Mouse (Mus musculus): ENCODE results near the gene Cntnap2. TPM values are rescaled to one million over a fixed set of nuclear protein-coding genes. Genes with fewer than 3 reads are reported as not detected.
A peak's percentile ranks its signal among the peaks of the same experiment; 100 is the strongest.

Gene Cntnap2
- total and polyA plus RNA-seq, 2 experiments from 2014 or later: 39.8 to 76.6 TPM

GRCm38 (mm10) chr6:47329212-47329611 is 2270.1 kb downstream of the Cntnap2 start:
- WGBS: 63% methylated on average over 4 of the region's 4 CpGs
- ATAC-seq: no peak

GRCm38 (mm10) chr6:47333016-47333415 is 2273.9 kb downstream of the Cntnap2 start:
- Histone ChIP-seq H3K27ac (no peak overlapping the region), H3K36me3 (ENCODE audit: insufficient read depth, low read length) (no peaks in the 10 kb centered on the region), H3K9me3 (ENCODE audit: low read length) (no peaks in the 10 kb centered on the region), H3K27me3 (ENCODE audit: insufficient read depth, low read length) (no peaks in the 10 kb centered on the region), H3K4me1 (ENCODE audit: insufficient read depth, low read length) (no peaks in the 10 kb centered on the region), H3K4me3 (ENCODE audit: low read length) (no peak overlapping the region), H3K9ac (replicated peaks; ENCODE audit: low read length) (no peak overlapping the region), H3K4me2 (ENCODE audit: low read depth, low read length) (no peak overlapping the region)
- no peak for TF ChIP-seq CTCF (IDR thresholded peaks at IDR 0.05; ENCODE audit: low read depth)
- peak; percentile 25 for DNase-seq (ENCODE audit: low spot score)
- 42% methylated on average over 4 of the region's 4 CpGs for WGBS
- peak; percentile 29; the same call in 1 of the 2 replicates for ATAC-seq

More at GRCm38 (mm10) chr6:47329212-47329611, 2270.1 kb downstream of the Cntnap2 start:
- no peak for DNase-seq (ENCODE audit: low spot score)
- H3K9ac ChIP-seq (replicated peaks; ENCODE audit: low read length): no peak overlapping the region
- no peak overlapping the region for H3K4me2 ChIP-seq (ENCODE audit: low read depth, low read length)
- TF ChIP-seq CTCF (IDR thresholded peaks at IDR 0.05; ENCODE audit: low read depth): no peak
- no peak overlapping the region for H3K4me3 ChIP-seq (ENCODE audit: low read length)
- H3K27ac ChIP-seq: no peak overlapping the region
- no peaks in the 10 kb centered on the region for H3K36me3 ChIP-seq (ENCODE audit: insufficient read depth, low read length)
- no peaks in the 10 kb centered on the region for H3K27me3 ChIP-seq (ENCODE audit: insufficient read depth, low read length)
- H3K4me1 ChIP-seq (ENCODE audit: insufficient read depth, low read length): no peaks in the 10 kb centered on the region
- H3K9me3 ChIP-seq (ENCODE audit: low read length): no peaks in the 10 kb centered on the region

GRCm38 (mm10) chr6:47334377-47334776 is 2275.2 kb downstream of the Cntnap2 start:
- ATAC-seq: no peak
- H3K9ac ChIP-seq (replicated peaks; ENCODE audit: low read length): no peak overlapping the region
- H3K27me3 ChIP-seq (ENCODE audit: insufficient read depth, low read length): no peaks in the 10 kb centered on the region
- H3K27ac ChIP-seq: no peak overlapping the region
- WGBS: 93% methylated on average over 2 of the region's 2 CpGs
- no peak for DNase-seq (ENCODE audit: low spot score)
- no peak overlapping the region for H3K4me3 ChIP-seq (ENCODE audit: low read length)
- no peak overlapping the region for H3K4me2 ChIP-seq (ENCODE audit: low read depth, low read length)
- H3K4me1 ChIP-seq (ENCODE audit: insufficient read depth, low read length): no peaks in the 10 kb centered on the region
- H3K9me3 ChIP-seq (ENCODE audit: low read length): no peaks in the 10 kb centered on the region
- no peak for TF ChIP-seq CTCF (IDR thresholded peaks at IDR 0.05; ENCODE audit: low read depth)
- H3K36me3 ChIP-seq (ENCODE audit: insufficient read depth, low read length): no peaks in the 10 kb centered on the region

GRCm38 (mm10) chr6:47337300-47337699 is 2278.1 kb downstream of the Cntnap2 start:
- Histone ChIP-seq H3K4me3 (ENCODE audit: low read length) (no peak overlapping the region), H3K9ac (replicated peaks; ENCODE audit: low read length) (no peak overlapping the region), H3K27me3 (ENCODE audit: insufficient read depth, low read length) (no peaks in the 10 kb centered on the region), H3K4me1 (ENCODE audit: insufficient read depth, low read length) (no peaks in the 10 kb centered on the region), H3K4me2 (ENCODE audit: low read depth, low read length) (no peak overlapping the region), H3K9me3 (ENCODE audit: low read length) (no peaks in the 10 kb centered on the region), H3K36me3 (ENCODE audit: insufficient read depth, low read length) (no peaks in the 10 kb centered on the region), H3K27ac (no peak overlapping the region)
- ATAC-seq (no peak), DNase-seq (ENCODE audit: low spot score) (no peak)
- no peak for TF ChIP-seq CTCF (IDR thresholded peaks at IDR 0.05; ENCODE audit: low read depth)
- WGBS: 89% methylated on average over 4 of the region's 4 CpGs

GRCm38 (mm10) chr6:47338113-47338512 is 2279.0 kb downstream of the Cntnap2 start:
- no peak overlapping the region for H3K9ac ChIP-seq (replicated peaks; ENCODE audit: low read length)
- 74% methylated on average over 6 of the region's 6 CpGs for WGBS
- ATAC-seq (no peak), DNase-seq (ENCODE audit: low spot score) (no peak)
- no peaks in the 10 kb centered on the region for H3K9me3 ChIP-seq (ENCODE audit: low read length)
- no peak overlapping the region for H3K4me2 ChIP-seq (ENCODE audit: low read depth, low read length)
- TF ChIP-seq CTCF (IDR thresholded peaks at IDR 0.05; ENCODE audit: low read depth): no peak
- H3K4me1 ChIP-seq (ENCODE audit: insufficient read depth, low read length): no peaks in the 10 kb centered on the region
- H3K27ac ChIP-seq: no peak overlapping the region
- no peaks in the 10 kb centered on the region for H3K36me3 ChIP-seq (ENCODE audit: insufficient read depth, low read length)
- H3K27me3 ChIP-seq (ENCODE audit: insufficient read depth, low read length): no peaks in the 10 kb centered on the region
- H3K4me3 ChIP-seq (ENCODE audit: low read length): no peak overlapping the region

GRCm38 (mm10) chr6:47340813-47341502 is 2281.8 kb downstream of the Cntnap2 start:
- H3K27me3 ChIP-seq (ENCODE audit: insufficient read depth, low read length): no peaks in the 10 kb centered on the region
- H3K27ac ChIP-seq: no peak overlapping the region
- no peak for TF ChIP-seq CTCF (IDR thresholded peaks at IDR 0.05; ENCODE audit: low read depth)
- 69% methylated on average over 4 of the region's 4 CpGs for WGBS
- H3K4me2 ChIP-seq (ENCODE audit: low read depth, low read length): no peak overlapping the region
- H3K4me3 ChIP-seq (ENCODE audit: low read length): no peak overlapping the region
- ATAC-seq (no peak), DNase-seq (ENCODE audit: low spot score) (no peak)
- H3K4me1 ChIP-seq (ENCODE audit: insufficient read depth, low read length): no peaks in the 10 kb centered on the region
- H3K36me3 ChIP-seq (ENCODE audit: insufficient read depth, low read length): no peaks in the 10 kb centered on the region
- H3K9ac ChIP-seq (replicated peaks; ENCODE audit: low read length): no peak overlapping the region
- no peaks in the 10 kb centered on the region for H3K9me3 ChIP-seq (ENCODE audit: low read length)

GRCm38 (mm10) chr6:47341503-47341884 is 2282.3 kb downstream of the Cntnap2 start:
- no peaks in the 10 kb centered on the region for H3K27me3 ChIP-seq (ENCODE audit: insufficient read depth, low read length)
- 73% methylated on average over 6 of the region's 6 CpGs for WGBS
- H3K4me3 ChIP-seq (ENCODE audit: low read length): no peak overlapping the region
- no peak overlapping the region for H3K4me2 ChIP-seq (ENCODE audit: low read depth, low read length)
- TF ChIP-seq CTCF (IDR thresholded peaks at IDR 0.05; ENCODE audit: low read depth): no peak
- no peaks in the 10 kb centered on the region for H3K4me1 ChIP-seq (ENCODE audit: insufficient read depth, low read length)
- no peak for ATAC-seq
- H3K36me3 ChIP-seq (ENCODE audit: insufficient read depth, low read length): no peaks in the 10 kb centered on the region
- H3K27ac ChIP-seq: no peak overlapping the region
- no peaks in the 10 kb centered on the region for H3K9me3 ChIP-seq (ENCODE audit: low read length)
- no peak for DNase-seq (ENCODE audit: low spot score)
- no peak overlapping the region for H3K9ac ChIP-seq (replicated peaks; ENCODE audit: low read length)
